Mouse (Mus musculus) urinary bladder, postnatal 14 days (tissue): ENCODE measurements around the gene Myoc.
"Not testable (repeated sequence)": the region's sequence is repeated elsewhere in the genome, so short reads cannot be mapped to it uniquely, and the experiment has no call there.

Experiments
- DNase-seq: peaks from one replicate; pipeline ENCODE4 v3.0.0; 2021; ENCODE audit warnings: low spot score

Myoc gene

DNA sequence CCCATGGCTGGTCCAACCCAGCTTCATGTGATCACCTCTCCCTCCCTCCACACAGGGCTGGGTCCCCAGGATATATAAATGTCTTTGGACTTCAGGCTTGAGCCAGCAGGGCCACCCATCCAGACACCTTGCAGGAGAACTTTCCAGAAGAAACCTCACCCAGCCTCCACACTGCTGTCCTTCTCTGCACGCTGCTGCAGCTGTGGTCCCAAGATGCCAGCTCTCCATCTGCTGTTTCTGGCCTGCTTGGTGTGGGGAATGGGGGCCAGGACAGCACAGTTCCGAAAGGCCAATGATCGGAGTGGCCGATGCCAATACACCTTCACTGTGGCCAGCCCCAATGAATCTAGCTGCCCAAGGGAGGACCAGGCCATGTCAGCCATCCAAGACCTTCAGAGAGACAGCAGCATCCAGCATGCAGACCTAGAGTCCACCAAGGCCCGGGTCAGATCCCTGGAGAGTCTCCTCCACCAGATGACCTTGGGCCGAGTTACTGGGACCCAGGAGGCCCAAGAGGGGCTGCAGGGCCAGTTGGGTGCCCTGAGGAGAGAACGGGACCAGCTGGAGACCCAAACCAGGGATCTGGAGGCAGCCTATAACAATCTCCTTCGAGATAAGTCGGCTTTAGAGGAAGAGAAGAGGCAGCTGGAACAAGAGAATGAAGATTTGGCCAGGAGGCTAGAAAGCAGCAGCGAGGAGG, at the start of gene Myoc:
TSS of gene Myoc (plus strand) at position 105 of the 700 bp plus-strand sequence.
- no peak for DNase-seq

DNA sequence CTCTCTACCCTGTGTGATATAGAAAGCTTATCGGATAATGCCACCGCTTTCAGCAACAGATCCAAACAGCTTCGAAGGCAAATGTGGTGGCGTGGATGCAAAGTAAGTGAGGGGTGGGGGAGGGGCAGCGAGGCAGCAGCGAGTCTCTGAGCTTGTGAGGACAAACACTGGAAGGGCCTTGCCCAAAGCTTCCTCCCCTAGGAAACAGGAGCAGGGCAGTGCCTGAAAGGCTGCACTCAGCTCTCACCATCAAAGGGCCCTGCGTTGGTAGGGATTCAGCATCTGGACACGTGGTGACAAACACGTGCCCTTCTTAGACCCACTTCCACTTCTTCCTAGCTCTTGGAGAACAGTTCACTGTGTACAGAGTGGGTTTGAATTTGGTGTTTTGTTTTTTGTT, 49.5 kb upstream of the Myoc start:
- DNase-seq = no peak

DNA sequence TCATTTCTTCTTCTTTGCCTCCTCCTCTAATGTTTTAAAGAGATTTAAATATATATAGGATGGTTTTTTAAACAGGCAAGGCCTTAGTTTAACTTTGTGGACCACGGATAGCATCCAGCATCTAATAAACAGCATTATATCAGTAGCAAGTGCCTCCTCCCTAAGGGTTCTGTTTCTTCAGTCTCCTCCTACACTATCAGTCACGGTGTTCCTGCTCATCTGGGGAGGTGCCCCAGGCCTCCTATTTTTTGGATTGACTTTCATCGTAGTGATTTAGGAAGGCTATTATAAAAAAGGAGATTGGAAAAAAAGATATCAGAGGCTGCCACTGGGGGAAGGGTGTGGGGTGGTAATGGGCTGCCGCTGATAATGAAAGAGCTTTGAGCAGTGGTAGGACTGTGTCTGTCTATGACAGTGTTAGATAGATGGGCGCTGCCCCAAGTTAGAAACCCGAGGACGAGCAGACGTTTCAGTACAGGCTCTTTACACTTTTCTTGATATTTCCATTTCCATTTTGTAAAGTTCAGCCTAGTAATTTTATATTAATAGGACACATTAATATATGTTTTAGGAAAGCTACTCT, 48.4 kb upstream of the Myoc start:
- DNase-seq = no peak

DNA sequence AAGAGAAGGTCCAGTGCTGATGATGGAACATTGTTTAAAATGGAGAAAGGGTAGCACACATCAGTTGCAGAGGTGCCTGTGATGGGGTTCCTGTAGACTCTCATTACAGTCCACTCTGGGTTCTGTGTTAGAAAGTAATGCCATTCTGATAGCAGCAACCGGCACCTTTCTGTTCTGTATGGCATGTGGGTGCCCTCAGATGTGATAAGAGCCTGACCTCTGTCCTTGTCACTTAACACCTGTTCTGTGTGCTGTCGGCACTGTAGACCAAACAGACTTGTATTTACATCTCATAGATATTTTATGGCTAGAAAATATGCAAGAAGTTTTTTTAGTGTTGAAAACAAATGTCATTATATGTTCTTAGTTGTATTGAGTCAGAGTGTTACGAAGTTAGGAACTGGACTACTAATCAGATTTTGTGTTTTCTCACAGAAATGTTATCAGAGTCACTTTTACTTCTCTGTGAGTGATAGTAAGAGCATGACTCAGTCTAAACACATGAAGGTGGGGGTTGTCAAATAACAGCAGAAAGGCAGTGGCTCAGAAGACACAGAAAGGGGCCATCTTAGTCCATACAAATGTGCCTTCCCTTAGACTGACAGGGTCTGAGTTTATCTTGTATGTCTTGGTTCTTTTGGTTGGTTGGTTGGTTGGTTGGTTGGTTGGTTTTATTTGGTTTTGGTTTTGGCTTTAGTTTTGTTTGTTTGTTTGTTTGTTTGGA, 41.4 kb upstream of the Myoc start:
- DNase-seq = no peak

DNA sequence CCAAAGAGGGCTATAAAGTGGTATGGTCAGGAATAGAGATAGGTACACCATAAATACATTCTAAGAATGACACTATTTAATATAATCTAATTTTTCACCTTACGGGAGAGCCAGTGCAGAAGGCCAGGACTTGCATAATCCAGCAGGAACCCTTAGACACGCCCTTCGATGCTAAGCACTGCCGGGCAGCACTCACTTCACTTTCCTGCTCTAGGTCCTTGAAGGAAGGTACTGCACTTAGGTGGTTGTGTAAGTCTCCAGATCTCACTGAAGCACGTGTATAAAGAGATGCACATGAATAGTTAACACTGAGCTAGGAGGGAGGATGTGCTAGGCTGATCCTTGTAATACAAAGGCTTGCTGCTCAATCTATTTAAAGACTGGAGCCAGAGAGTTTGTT, 39.3 kb upstream of the Myoc start:
- no peak for DNase-seq

DNA sequence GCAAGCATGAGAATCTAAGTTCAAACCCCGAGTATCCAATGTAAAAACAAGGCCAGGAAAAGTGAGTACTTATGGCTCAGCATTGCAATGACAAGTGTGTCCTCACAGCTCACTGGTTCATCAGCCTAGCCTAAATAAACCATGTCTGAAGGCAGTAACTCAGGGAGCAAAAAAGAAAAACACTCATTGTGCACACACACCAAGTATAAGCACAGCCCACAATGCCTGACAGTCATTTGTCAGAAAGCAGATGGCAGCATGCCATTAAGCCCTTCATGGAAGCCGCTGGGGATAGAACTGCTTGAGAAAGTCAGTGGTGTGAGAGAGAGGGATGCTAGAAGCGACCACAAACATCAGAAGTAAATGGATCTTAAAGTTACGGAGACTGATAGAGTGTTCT, 37.7 kb upstream of the Myoc start:
- DNase-seq = no peak

GRCm38 (mm10) chr1:162608127-162608526, 30.8 kb upstream of the Myoc start:
- DNase-seq = no peak

DNA sequence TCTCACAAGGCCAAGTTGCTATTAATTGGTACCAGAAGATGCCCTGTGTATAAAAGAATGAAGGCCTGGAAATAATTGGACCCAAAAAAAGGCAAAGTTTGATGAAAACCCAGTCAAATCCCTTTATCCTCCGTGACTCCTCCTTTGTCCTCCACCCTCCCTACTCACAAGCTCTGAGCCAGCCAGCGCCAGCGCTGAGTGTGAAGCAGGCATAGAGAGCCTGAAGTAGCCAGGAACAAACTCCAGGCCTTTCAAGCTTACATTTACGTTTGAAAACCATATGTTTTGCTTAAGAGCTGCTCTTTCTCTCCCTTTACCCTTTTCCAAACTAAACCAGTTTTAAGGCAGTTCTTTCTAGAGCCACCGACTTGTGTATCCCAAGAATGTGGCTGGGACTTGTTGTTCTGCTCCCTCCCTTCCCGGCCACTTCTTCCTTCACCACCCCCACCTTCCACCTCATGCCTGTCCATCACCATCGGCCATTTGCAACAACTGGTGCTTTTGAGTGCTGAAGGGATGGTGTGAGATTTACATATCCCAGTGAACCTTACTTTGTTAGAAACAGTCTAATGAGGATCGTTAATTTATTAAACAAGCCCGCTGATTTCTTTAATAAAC, 29.2 kb upstream of the Myoc start:
- DNase-seq = peak; percentile 6

GRCm38 (mm10) chr1:162611191-162611590, 27.8 kb upstream of the Myoc start:
- no peak for DNase-seq

DNA sequence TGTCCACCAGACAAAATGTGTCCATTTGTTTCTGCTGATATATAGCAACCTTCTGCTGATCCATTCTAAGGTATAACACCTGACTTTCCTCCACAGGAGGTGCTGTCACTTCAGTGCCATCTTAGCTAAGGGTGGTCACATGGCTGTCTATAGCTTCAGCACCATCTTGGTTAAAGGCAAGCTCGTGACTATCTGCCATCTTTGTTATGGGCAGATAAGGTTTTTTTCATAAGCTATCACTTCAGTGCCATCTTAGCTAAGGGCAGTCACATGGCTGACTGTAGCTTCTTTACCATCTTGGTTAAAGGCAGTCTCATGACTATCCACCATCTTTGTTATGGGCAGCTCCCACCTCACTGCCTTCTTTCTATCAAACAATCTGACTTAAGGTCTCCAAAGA, 23.4 kb upstream of the Myoc start:
- DNase-seq = no peak

- DNase-seq = no peak
These were observed 18.5 kb upstream of the Myoc start for GRCm38 (mm10) chr1:162620487-162620886.

DNA sequence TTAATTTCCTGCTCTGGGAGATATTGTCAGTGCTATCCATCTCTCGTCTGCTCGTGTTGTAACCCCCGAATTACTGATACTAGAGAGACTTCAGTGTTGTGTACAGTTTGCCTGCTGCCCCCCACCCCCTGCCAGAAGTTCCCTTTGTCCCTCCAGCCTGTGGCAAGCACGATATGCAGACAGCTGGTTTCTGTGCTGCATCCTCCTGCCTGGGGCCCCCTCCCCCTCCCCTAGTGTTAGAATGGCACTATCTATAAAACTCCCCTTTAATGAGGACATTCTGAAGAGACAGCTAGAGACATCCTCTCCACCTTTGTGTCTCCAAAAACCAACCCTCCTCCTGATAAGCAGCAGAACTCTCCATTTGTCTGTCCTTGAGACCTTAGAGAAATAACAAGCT, 15.1 kb upstream of the Myoc start:
- no peak for DNase-seq

- no peak for DNase-seq
These were observed 13.7 kb upstream of the Myoc start for GRCm38 (mm10) chr1:162625229-162625628.

DNA sequence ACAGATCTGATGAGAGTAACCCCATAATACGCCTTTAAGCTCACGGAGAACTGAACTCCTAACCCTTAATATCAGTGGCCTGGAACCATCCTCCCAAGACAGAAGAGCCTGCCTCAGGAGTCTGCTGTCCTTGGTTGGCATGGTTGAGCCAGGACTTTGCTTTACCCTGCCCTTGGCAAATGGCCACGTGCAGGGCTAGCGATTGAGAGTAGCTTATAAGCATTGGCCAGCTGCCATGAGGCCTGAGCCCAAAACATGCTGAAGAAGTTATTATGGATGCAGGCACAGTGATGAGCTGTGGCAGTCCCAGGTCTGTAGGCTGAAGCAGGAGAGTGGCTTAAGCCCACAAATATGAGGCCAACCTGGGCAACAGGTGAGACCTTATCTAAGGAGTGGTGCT, 11.1 kb upstream of the Myoc start:
- DNase-seq = not testable (repeated sequence)

DNA sequence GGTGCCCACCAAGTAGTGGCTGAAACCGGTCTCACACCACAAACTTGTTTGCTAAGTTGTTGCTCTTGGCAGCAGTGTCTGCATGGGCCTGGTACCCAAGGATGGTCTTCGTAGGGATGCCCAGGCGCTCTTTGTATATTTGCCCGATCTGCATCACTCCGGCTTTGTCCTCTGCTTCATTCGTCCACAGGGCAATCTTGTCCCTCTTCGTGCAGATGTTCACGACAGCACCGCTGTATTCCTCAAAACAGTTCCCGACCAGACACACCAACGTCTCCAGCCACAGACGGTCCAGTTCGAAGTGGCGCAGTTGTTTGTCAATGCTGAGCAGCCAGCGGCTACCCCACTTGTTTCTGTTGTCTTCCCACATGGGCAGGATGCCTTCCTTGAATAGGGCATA, 10.6 kb upstream of the Myoc start:
- DNase-seq = not testable (repeated sequence)

GRCm38 (mm10) chr1:162635291-162635931, 3.5 kb upstream of the Myoc start:
- peak; percentile 21 for DNase-seq

GRCm38 (mm10) chr1:162636516-162636915, 2.4 kb upstream of the Myoc start:
- DNase-seq = no peak

GRCm38 (mm10) chr1:162638535-162638934, 420 bp upstream of the Myoc start:
- DNase-seq = no peak

GRCm38 (mm10) chr1:162639861-162640260, 906 bp downstream of the Myoc start:
- no peak for DNase-seq

DNA sequence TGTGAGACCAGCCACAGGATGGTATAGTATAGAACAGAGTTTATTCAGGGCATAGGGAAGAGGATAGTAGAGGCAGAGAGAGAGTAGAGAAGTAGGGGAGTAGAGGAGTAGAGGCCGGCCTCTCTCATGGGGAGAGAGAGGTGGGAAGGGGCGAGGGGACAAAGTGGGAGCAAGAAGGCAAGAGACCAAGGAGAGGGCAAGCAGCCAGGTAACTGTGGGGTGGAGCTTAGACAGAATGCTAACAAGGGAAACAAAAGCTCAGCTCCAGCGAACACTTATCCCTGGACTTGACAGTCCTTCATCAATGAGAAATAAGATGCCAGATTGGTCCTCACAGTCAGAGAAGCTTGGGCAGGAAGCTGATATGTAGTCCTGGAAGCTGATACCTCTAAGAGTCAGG, 3.6 kb downstream of the Myoc start:
- no peak for DNase-seq

DNA sequence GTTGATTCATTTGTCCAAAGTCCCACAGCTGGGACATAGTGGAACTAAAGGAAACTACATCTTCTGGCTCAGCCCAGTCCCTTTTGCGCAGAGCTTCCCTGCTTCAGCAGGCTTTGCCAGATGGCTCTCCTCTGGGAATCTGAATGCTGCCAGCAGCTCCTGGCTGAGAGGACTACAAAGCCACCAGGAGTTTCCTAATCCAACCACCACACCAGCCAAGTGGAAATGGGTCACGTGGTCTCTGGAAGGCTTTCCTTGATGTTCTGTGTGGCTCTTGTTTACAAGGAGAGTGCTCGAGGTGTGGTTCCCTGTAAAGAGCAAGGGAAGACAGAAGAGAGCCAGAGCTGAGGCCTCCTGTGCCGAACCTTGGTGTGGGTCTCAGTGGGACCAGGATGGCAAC, 4.8 kb downstream of the Myoc start:
- DNase-seq = peak; percentile 79

DNA sequence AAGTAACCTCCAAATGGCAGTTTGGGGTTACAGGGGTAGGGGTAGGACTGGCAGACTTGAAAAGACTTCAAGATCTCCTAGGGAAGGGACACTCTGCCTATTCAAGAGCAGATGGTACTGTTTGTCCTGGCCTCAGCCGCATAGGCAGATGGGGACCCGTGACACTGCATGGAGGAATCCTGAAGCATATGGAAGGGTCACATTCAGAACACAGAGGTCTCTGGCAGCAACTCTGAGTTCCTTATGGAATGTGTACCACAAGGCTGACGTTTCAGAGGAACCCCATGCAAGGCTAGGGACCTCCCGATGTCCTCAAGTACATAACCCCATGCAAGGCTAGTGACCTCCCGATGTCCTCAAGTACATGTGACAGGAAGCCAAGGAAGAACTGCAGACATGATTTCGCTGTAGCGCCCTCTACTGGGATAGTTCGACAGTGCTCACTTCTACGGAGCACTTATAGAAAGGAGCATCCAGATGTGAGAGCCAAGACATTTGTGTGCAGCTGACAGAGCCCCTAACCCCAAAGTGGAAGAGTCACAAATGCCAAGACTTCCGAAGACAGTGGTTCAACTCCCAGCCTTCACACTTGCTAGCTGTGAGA, 7.2 kb downstream of the Myoc start:
- no peak for DNase-seq
